Mouse (Mus musculus): ENCODE data around the gene Bglap. TPM values are rescaled to one million over a fixed set of nuclear protein-coding genes. Genes with fewer than 3 reads are reported as not detected.

Gene Bglap
- not detected for polyA plus RNA-seq (2017; shearing (Covaris generic))

DNA sequence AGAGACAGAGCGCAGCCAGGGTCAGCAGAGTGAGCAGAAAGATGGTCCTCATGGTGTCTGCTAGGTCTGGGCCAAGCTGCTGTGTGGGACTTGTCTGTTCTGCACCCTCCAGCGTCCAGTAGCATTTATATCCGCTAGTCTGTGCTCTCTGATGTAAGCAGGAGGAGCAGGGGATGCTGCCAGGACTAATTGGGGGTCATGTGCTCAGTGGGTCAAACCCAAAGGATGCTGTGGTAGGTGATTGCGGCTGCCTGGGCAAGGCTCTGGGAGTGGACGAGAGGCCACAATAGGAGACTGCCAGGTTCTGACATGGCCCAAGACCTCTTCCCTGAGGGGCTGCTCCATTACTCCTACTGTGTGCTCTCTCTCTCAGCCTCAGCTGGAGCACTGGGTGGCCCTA lies at the start of gene Bglap:
Gene Bglap (minus strand): TSS at position 101 of the 400 bp plus-strand sequence.

DNA sequence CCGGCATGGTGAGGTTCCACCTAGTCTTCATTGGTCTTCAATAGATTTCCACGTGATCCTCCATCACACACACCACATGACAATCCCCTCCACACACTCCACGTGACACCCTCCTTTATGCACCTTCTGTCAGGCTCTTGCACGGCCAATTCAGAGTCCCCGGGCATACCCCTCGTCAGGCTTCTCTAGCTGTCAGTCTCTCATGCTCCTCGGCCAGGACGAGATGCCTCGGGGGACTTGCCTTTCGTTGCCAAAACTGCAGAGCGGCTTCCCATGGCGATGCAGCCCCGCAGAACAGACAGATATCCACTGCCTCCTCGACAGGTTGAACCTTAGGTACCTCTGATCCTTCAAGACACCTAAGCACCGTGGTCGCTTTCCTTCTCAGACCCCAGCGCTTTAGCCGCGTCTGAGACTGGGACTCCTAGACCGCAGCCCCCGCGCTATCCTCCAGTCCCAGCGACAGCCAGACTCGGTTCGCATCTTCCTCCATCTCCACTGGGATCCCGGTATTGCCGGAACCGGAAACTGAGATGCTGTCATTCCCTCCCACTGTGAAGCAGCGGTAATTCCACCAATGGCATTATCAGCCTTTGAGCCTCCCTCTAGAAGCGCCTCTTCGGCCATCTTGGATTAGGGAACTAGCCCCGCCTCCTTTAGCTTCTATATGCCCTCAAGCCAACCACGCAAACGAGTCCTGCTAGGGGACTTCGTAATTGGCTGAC lies 40.5 kb upstream of the Bglap start, which contains the start of gene Slc25a44:
Gene Slc25a44 (minus strand): TSS at position 535 of the 725 bp plus-strand sequence.

DNA sequence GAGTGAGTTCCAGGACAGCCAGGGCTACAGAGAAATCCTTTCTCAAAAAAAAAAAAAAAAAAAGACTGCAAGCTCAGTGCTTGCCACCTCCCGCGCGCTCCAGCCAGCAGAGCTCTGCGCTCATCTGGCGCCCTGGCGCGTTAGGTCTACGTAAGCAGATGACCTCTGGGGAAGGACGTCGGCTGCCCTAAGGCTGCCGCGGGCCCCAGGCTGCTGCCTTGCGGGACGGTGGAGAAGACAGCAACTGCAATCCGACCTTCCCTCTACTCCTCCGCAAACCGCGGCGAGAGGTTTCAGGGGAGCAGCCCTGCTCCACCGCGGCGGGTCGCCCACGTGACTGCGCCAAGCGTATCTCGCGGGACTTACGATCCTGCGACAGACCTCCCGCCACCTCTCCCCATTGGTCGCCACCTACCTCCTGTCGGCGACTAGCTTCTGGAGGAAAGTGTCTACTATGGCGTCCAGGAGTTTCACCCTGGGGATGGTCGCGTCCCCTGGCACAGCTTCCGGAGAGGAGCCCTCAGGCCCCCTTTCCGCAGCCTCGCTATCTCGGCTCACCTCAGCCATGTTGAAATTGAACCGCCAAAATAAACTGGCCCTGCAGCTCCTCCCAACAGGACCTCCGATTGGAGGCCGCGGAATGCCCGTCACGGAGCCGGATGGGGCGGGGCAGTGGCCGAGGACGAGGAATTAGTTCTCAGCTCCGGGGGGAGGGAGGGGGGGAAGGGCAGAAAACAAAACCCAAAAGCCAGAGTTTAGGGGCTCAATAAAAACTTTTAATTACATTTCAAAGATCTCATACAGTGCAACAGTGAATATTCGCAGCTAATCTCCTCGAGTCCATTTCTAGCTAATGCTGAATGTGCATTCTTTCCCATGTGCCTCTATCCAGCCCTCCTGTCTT lies 25.7 kb upstream of the Bglap start, which contains the start of gene Pmf1:
Gene Pmf1 (minus strand): TSS at position 591 of the 904 bp plus-strand sequence.

DNA sequence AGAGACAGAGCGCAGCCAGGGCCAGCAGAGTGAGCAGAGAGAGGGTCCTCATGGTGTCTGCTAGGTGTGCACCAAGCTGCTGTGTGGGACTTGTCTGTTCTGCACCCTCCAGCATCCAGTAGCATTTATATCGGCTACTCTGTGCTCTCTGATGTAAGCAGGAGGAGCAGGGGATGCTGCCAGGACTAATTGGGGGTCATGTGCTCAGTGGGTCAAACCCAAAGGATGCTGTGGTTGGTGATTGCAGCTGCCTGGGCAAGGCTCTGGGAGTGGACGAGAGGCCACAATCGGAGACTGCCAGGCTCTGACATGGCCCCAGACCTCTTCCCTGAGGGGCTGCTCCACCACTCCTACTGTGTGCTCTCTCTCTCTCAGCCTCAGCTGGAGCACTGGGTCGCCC lies 5.7 kb downstream of the Bglap start, which contains the start of gene Bglap2:
Gene Bglap2 (minus strand): TSS at position 101 of the 400 bp plus-strand sequence.

DNA sequence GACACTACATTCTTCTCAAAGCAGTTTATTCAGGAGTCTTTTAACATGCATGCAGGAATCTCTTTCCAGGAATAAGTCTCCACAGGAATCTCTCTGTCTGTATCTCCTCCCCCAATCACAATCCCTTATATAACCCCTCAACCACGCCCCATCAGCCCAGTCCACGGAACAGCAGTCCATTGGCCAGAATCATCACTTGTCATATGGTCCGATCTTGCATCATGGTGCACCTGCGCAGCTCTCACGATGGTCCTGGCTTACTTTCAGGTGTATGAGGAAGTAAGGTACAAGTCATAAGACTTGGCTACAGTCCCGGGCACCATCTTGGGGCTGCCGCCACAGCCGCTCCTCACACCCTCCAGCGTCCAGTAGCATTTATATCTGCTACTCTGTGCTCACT lies 11.6 kb downstream of the Bglap start, which contains the start of gene Bglap3:
Gene Bglap3 (minus strand): TSS at position 101 of the 400 bp plus-strand sequence.

DNA sequence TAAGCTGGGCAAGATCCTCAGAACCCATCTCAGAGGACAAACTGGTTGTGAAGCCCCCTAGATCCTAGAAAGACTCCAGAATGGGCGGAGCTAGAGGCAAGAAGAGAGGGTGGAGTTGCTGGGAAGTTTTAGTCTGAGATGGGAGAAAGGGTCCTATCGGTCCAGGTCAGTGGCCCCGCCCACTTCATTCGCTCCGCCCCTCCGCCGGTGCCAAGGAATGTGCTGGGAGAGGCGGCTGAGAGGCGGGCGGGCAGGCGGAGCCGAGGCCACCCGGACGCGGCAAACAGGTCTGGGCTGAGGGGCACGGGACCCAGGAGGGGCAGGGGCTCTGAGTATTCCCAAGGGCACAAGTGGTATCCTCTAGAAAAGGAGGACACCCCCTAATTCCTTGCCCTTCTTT lies 19.9 kb downstream of the Bglap start, which contains the start of gene Paqr6:
Gene Paqr6 (plus strand): TSS at position 248 of the 400 bp plus-strand sequence.

DNA sequence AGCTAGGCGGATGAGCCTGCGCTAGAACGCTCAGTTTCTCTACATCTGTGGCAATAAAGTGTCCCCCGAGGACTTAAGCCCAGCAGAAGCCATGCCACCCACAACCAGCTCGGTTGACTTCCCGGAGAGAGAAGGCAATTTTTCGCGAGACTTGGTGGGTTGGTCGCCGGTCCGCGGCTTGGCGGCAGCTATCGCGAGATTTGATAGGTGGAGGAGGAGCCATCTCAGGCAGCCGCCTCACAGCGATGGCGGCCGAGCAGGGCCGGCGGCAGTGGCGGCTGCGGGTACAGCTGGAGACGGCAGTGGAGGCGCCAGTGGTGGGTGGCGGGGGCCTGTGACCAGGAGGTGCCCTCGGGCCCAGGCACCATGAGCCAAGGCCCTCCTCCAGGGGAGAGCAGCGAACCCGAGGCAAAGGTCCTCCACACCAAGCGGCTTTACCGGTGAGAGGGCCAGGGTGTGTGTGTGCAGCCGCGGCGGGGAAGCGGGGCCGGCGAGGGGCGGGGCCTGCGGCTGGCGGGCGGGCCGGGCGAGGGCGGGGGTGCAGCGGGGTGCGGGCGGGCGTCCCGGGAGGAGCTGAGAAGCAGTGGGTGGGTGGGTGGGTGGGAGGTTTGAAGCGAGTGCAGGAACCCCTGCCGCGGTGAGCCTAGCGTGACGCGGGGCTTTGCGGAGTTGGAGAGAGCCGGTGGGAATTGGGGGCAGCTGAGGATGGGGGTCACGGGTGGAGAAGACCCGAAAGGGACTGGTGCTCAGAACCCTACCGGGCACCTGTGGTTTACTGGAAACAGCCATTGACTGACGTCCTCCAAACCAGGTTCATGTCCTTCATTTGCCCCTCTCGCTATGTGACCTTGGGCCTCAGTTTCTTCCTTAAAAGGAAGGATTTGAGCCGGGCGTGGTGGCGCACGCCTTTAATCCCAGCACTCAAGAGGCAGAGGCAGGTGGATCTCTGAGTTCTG lies 47.9 kb downstream of the Bglap start, which contains the start of the genes Tmem79 and Smg5:
Gene Tmem79 (minus strand): TSS at position 91 of the 956 bp plus-strand sequence.
Gene Smg5 (plus strand): TSS at position 203 of the 956 bp plus-strand sequence.

Other genes with a start within 250 kb of the Bglap start
- gene Mef2d, start 242.1 kb downstream of the Bglap start, polyA plus RNA-seq (2017; shearing (Covaris generic)) = 27.2 TPM
- gene Rhbg, start 129.8 kb downstream of the Bglap start, polyA plus RNA-seq (2017; shearing (Covaris generic)) = not detected
- not detected for gene Gm38392, start 97.3 kb downstream of the Bglap start, polyA plus RNA-seq (2017; shearing (Covaris generic))
- 11.0 TPM for gene Tsacc, start 87.5 kb downstream of the Bglap start, polyA plus RNA-seq (2017; shearing (Covaris generic))
- 376 TPM for gene Cct3, start 87.3 kb downstream of the Bglap start, polyA plus RNA-seq (2017; shearing (Covaris generic))
- 422 TPM for gene Glmp, start 59.4 kb downstream of the Bglap start, polyA plus RNA-seq (2017; shearing (Covaris generic))
- 1.4 TPM for gene Tmem79, start 48.3 kb downstream of the Bglap start, polyA plus RNA-seq (2017; shearing (Covaris generic))
- 53.1 TPM for gene Smg5, start 48.2 kb downstream of the Bglap start, polyA plus RNA-seq (2017; shearing (Covaris generic))
- not detected for gene Paqr6, start 19.9 kb downstream of the Bglap start, polyA plus RNA-seq (2017; shearing (Covaris generic))
- gene Bglap3, start 11.7 kb downstream of the Bglap start, polyA plus RNA-seq (2017; shearing (Covaris generic)) = not detected
- not detected for gene Bglap2, start 5.8 kb downstream of the Bglap start, polyA plus RNA-seq (2017; shearing (Covaris generic))
- 34.7 TPM for gene Pmf1, start 25.9 kb upstream of the Bglap start, polyA plus RNA-seq (2017; shearing (Covaris generic))
- 21.2 TPM for gene Slc25a44, start 40.7 kb upstream of the Bglap start, polyA plus RNA-seq (2017; shearing (Covaris generic))
- 33.9 TPM for gene Sema4a, start 76.7 kb upstream of the Bglap start, polyA plus RNA-seq (2017; shearing (Covaris generic))
- 12.2 TPM for gene Lmna, start 125.5 kb upstream of the Bglap start, polyA plus RNA-seq (2017; shearing (Covaris generic))
- gene Mex3a, start 147.9 kb upstream of the Bglap start, polyA plus RNA-seq (2017; shearing (Covaris generic)) = 0.26 TPM
- not detected for gene Rab25, start 163.8 kb upstream of the Bglap start, polyA plus RNA-seq (2017; shearing (Covaris generic))
- 198 TPM for gene Lamtor2, start 168.6 kb upstream of the Bglap start, polyA plus RNA-seq (2017; shearing (Covaris generic))
- 49.3 TPM for gene Ubqln4, start 169.3 kb upstream of the Bglap start, polyA plus RNA-seq (2017; shearing (Covaris generic))
- 136 TPM for gene Ssr2, start 191.4 kb upstream of the Bglap start, polyA plus RNA-seq (2017; shearing (Covaris generic))
- gene Arhgef2, start 221.5 kb upstream of the Bglap start, polyA plus RNA-seq (2017; shearing (Covaris generic)) = 127 TPM

Measured in activated CD4-positive, CD25-positive, alpha-beta regulatory T cell, adult 9 weeks (primary cell).